Mouse (Mus musculus) stomach, embryonic 14.5 days (tissue): Measurements from ENCODE around the gene Arid5b. TPM values are rescaled to one million over a fixed set of nuclear protein-coding genes. Genes with fewer than 3 reads are reported as not detected.

Experiments used
- ATAC-seq: fragments of 200-750 bp; cut with Nextera tagmentation; 2 replicates; pipeline ENCODE4 v1.8.0; 2017; ENCODE audit warnings: low read depth, moderate TSS enrichment; ENCODE audit not compliant: insufficient number of reproducible peaks, insufficient read depth, low FRiP score
- H3K27ac ChIP-seq: fragments of 300-500 bp; sonication (generic); 2 replicates; pipeline ENCODE4 v1.5.1; 2014; ENCODE audit warnings: mild to moderate bottlenecking, low read length, moderate library complexity, mixed read lengths
- H3K27me3 ChIP-seq: fragments of 300-500 bp; sonication (generic); 2 replicates; pipeline ENCODE4 v1.6.1; 2014; ENCODE audit warnings: low read length, control low read depth, mixed read lengths; ENCODE audit not compliant: control insufficient read depth, insufficient read depth
- H3K36me3 ChIP-seq: fragments of 300-500 bp; sonication (generic); 2 replicates; pipeline ENCODE4 v1.6.1; 2014; ENCODE audit warnings: mild to moderate bottlenecking, control low read depth, low read length, moderate library complexity, mixed read lengths; ENCODE audit not compliant: control insufficient read depth, insufficient read depth
- H3K4me1 ChIP-seq: fragments of 300-500 bp; sonication (generic); 2 replicates; pipeline ENCODE4 v1.6.1; 2014; ENCODE audit warnings: low read length, control low read depth, mixed read lengths; ENCODE audit not compliant: control insufficient read depth, insufficient read depth
- H3K4me2 ChIP-seq: fragments of 300-500 bp; sonication (generic); replicated peaks from 2 replicates; pipeline ENCODE4 v1.6.1; 2014; ENCODE audit warnings: low read depth, low read length, control low read depth
- H3K4me3 ChIP-seq: fragments of 300-500 bp; sonication (generic); 2 replicates; pipeline ENCODE4 v1.5.1; 2014; ENCODE audit warnings: low read depth, low read length, control low read depth
- H3K9ac ChIP-seq: fragments of 300-500 bp; sonication (generic); replicated peaks from 2 replicates; pipeline ENCODE4 v1.6.1; 2014; ENCODE audit warnings: low read depth, mild to moderate bottlenecking, control low read depth, low read length, moderate library complexity, mixed read lengths
- H3K9me3 ChIP-seq: fragments of 300-500 bp; sonication (generic); 2 replicates; pipeline ENCODE4 v1.6.1; 2016; ENCODE audit warnings: low read depth, low read length, control low read depth; ENCODE audit not compliant: control insufficient read depth
- WGBS: fragments of 180-500 bp; shearing (Covaris S2); extraction: QIAGEN DNeasy Blood & Tissue Kit; methylation state at CpG from one replicate; pipeline ENCODE4 v1.1.7; 2014; 5-methylcytosine and 5-hydroxymethylcytosine counted together
- polyA plus RNA-seq: library from polyadenylated mRNA; unstranded; fragments of >200 nt; fragmentation: Nextera tagmentation; extraction: Ambion mirVana; gene quantifications from 2 replicates; pipeline ENCODE4 v1.2.1, GENCODE M21; 2014

The Arid5b gene
- polyA plus RNA-seq, 1 experiment from 2014 or later = 40.8 TPM

- ATAC-seq = no peak
- Histone ChIP-seq H3K4me1 (0 out of 2 replicates have a peak, but pooled peaks cover 3% of the 10 kb centered on the region), H3K27me3 (no peaks in the 10 kb centered on the region), H3K4me2 (no peak overlapping the region), H3K9ac (no peak overlapping the region), H3K36me3 (peaks cover 5% of the 10 kb centered on the region), H3K4me3 (no peak overlapping the region), H3K9me3 (no peaks in the 10 kb centered on the region), H3K27ac (peak overlapping the region; percentile 27; the same call in 1 of the 2 replicates)
- WGBS = 65% methylated on average over 4 of the region's 4 CpGs
These were observed 30.9 kb downstream of the Arid5b start for GRCm38 (mm10) chr10:68247490-68248280.

- Histone ChIP-seq H3K27me3 (no peaks in the 10 kb centered on the region), H3K4me2 (no peak overlapping the region), H3K4me3 (no peak overlapping the region), H3K4me1 (0 out of 2 replicates have a peak, but pooled peaks cover 3% of the 10 kb centered on the region), H3K36me3 (peaks cover 11% of the 10 kb centered on the region), H3K27ac (peak overlapping the region; percentile 27; the same call in 1 of the 2 replicates), H3K9ac (no peak overlapping the region), H3K9me3 (no peaks in the 10 kb centered on the region)
- ATAC-seq = no peak
- 59% methylated on average over 7 of the region's 7 CpGs for WGBS
These were observed 31.8 kb downstream of the Arid5b start for GRCm38 (mm10) chr10:68246603-68247247.

- no peak overlapping the region for H3K4me2 ChIP-seq
- no peak for ATAC-seq
- peaks cover 10% of the 10 kb centered on the region; the same call in 1 of the 2 replicates for H3K4me1 ChIP-seq
- peaks cover 11% of the 10 kb centered on the region for H3K36me3 ChIP-seq
- H3K4me3 ChIP-seq = no peak overlapping the region
- no peaks in the 10 kb centered on the region for H3K9me3 ChIP-seq
- no peak overlapping the region for H3K27ac ChIP-seq
- WGBS = 80% methylated on average over 13 of the region's 13 CpGs
- H3K27me3 ChIP-seq = no peaks in the 10 kb centered on the region
- H3K9ac ChIP-seq = no peak overlapping the region
These were observed 37.6 kb downstream of the Arid5b start for GRCm38 (mm10) chr10:68240804-68241485.

- no peak overlapping the region for H3K4me2 ChIP-seq
- 46% methylated on average over 3 of the region's 3 CpGs for WGBS
- H3K9me3 ChIP-seq = no peaks in the 10 kb centered on the region
- no peak overlapping the region for H3K4me3 ChIP-seq
- ATAC-seq = no peak
- H3K36me3 ChIP-seq = peaks cover 11% of the 10 kb centered on the region
- H3K9ac ChIP-seq = no peak overlapping the region
- no peaks in the 10 kb centered on the region for H3K27me3 ChIP-seq
- peaks cover 10% of the 10 kb centered on the region; the same call in 1 of the 2 replicates for H3K4me1 ChIP-seq
- no peak overlapping the region for H3K27ac ChIP-seq
These were observed 38.3 kb downstream of the Arid5b start for GRCm38 (mm10) chr10:68240094-68240803.

GRCm38 (mm10) chr10:68239426-68240070 is 39.0 kb downstream of the Arid5b start:
- H3K27me3 ChIP-seq = no peaks in the 10 kb centered on the region
- H3K27ac ChIP-seq = 0 out of 2 replicates have a peak overlapping the region, but pooled peaks have one; percentile 21
- H3K36me3 ChIP-seq = peaks cover 11% of the 10 kb centered on the region
- H3K4me1 ChIP-seq = peaks cover 10% of the 10 kb centered on the region; the same call in 1 of the 2 replicates
- H3K9me3 ChIP-seq = no peaks in the 10 kb centered on the region
- WGBS = 76% methylated on average over 7 of the region's 7 CpGs
- H3K4me2 ChIP-seq = no peak overlapping the region
- H3K9ac ChIP-seq = no peak overlapping the region
- no peak for ATAC-seq
- no peak overlapping the region for H3K4me3 ChIP-seq

GRCm38 (mm10) chr10:68238707-68239425 is 39.7 kb downstream of the Arid5b start:
- Histone ChIP-seq H3K4me2 (no peak overlapping the region), H3K4me1 (peaks cover 10% of the 10 kb centered on the region; the same call in 1 of the 2 replicates), H3K4me3 (no peak overlapping the region), H3K9me3 (no peaks in the 10 kb centered on the region), H3K27me3 (no peaks in the 10 kb centered on the region), H3K9ac (no peak overlapping the region), H3K36me3 (peaks cover 11% of the 10 kb centered on the region), H3K27ac (0 out of 2 replicates have a peak overlapping the region, but pooled peaks have one; percentile 21)
- no peak for ATAC-seq
- WGBS = 53% methylated on average over 5 of the region's 5 CpGs

- no peak overlapping the region for H3K27ac ChIP-seq
- WGBS = 21% methylated on average over 3 of the region's 3 CpGs
- no peak overlapping the region for H3K4me3 ChIP-seq
- H3K9ac ChIP-seq = no peak overlapping the region
- H3K9me3 ChIP-seq = no peaks in the 10 kb centered on the region
- no peak for ATAC-seq
- H3K36me3 ChIP-seq = peaks cover 11% of the 10 kb centered on the region
- H3K27me3 ChIP-seq = no peaks in the 10 kb centered on the region
- H3K4me1 ChIP-seq = peaks cover 10% of the 10 kb centered on the region; the same call in 1 of the 2 replicates
- no peak overlapping the region for H3K4me2 ChIP-seq
These were observed 40.4 kb downstream of the Arid5b start for GRCm38 (mm10) chr10:68238182-68238581.
